Mouse (Mus musculus) gastrocnemius, postnatal 4 days (tissue): Measurements from ENCODE around the gene Hmga1. TPM values are rescaled to one million over a fixed set of nuclear protein-coding genes. Genes with fewer than 3 reads are reported as not detected.

Experiments
- DNase-seq, 2 experiments: peaks; one replicate each; pipeline ENCODE4 v3.0.0; 2021 to 2022; ENCODE audit warnings: low spot score in 2 of 2, mixed read lengths in 2 of 2
- total RNA-seq, 2 experiments: library from RNA; stranded (reverse); gene quantifications; 2 replicates each; pipeline ENCODE4 v1.2.3; 2021

Hmga1 gene
- total RNA-seq, 2 experiments from 2014 or later = 48.5 to 51.3 TPM

- DNase-seq = no peak
Measured at GRCm38 (mm10) chr17:27583185-27583894, 27.0 kb downstream of the Hmga1 start.

DNA sequence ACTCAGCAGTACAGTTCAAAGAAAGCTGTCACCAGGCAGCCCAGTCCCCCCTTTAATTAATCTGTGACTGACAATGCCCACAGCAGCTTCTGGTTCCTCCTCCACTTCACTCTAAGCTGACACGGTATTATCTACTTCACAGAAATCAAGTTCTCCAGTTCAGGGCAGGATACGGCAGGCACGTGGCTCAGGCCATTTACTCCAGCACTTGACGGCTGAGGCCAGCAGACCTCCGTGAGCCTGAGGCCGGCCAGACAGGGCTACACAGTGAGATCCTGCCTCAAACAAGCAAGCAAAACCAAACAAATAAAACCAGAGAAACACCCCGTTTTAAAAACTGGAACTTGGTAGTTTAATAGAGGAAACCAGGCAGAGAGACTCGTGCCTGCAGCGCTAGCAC lies 30.4 kb downstream of the Hmga1 start:
- no peak for DNase-seq

- DNase-seq = no peak
Measured at GRCm38 (mm10) chr17:27587252-27587651, 31.0 kb downstream of the Hmga1 start.

- DNase-seq = no peak
Measured at GRCm38 (mm10) chr17:27588231-27588630, 31.9 kb downstream of the Hmga1 start.

DNA sequence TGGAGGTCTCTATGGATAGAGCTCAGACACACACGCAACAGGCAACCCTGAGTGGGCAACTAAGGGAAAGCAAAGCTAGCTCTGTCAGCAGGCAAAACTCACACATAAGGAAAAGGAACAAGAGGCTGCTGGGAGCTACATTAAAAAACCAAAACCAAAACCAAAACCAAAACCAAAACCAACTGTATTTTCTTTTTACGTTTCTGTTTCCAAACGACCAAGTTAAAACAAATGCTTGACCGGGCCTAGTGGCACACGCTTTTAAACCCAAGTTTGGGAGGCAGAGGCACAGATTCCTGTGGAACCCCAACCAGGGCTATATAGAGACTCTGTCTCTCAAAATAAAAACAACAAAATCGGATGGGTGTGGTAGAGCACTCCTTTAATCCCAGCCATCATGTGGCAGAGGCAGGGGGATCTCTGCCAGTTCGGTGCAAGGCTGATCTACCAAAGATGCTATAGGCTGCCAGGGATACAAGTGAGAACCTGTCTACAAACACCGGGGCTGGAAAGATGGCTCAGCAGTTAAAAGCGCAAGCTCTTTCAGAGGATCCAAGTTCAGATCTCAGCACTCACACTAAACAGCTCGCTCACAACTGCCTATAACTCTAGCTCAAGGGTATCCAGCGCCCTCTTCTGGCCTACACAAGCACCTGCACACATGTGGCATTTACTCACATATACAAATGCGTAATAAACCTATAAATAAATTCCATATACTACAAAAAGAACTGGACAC lies 35.7 kb downstream of the Hmga1 start:
- no peak for DNase-seq

DNA sequence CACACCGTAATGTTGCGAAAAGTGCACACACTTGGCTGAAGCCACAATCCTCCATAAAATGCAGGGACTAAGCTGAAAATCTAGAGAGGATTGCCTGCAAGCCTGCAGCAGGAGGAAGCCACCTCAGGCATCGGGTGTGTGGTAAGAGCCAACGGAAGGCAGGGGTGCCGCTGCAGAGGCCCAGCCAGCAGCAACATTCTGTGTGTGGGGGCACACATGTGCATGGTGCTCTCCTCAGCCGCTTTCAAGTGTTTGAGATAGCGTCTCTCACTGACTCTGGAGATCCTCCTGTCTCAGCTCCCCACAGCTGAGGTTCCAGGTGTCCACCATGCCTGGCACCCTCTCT lies 36.2 kb downstream of the Hmga1 start:
- no peak for DNase-seq

DNA sequence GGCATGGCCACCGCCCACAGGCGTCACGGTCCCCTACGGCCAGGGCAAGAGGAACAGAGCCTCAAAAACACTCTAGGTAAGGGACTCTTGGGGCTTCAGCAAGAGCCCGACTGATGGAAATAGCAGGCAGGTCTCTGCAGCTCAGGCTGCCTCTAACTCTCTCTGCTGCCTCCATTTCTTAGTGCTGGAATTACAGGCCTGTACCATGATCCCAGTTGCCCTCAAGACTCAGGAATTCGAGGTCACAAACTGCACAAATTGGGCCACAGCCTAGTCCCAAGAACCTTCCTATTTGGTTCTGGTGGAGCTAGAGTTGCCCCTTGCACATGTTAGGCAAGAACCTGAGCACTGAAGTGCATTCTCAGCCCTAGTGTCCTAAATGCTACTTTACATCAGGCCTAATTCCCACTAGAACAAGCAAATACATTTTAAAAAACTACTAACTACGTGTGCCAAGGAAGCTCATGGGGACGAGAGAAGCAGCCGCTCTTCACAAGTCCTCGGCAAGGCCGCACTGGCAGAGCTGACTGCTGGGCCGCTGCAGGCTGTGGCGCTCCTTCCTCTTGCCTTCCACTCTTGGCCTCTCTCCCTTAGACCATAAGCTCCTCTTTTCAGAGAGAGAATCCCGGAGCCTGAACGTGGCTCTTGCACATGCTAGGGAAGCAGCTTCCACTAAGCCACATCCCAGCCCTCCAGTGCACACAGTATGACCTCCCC lies 39.5 kb downstream of the Hmga1 start:
- DNase-seq = no peak

DNA sequence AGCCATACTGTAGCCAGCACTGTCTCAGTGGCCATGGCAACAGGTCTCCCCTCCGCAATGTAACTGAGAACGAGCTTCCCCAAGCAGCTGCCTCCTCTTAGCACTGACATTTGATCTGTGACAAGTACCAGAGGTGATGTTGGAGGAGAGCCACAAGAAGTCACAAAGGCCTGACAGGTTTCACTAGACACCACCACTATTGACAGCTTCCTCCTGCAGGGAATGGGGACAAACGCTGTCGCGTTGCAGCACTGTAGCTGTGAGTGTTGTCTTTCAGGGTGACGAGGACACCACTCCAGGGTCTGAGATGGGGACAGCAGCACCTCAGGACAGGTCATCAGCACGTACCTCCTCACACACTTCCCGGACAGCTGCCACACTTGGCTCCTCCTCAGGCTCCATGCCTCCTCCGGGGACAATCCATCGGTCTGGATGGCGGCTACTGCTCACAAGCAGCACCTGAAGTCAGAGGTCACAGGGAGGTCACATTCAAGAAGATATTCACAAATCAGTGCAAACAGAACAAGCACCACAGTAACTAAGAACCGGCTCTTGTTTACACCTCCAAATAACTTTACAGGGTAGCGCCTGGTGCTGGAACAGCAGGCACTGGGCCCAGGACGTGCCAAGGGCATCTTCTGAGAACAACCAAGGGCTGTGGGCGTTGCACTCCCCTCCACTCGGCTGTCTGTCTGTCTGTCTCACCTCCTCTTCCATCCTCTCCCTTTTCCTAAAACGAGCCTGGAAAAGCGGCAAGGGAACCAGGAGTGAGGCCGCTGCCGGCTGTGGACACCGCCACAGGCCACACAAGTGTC lies 40.3 kb downstream of the Hmga1 start:
- DNase-seq = no peak

GRCm38 (mm10) chr17:27600286-27600685 lies 44.0 kb downstream of the Hmga1 start:
- no peak for DNase-seq

DNA sequence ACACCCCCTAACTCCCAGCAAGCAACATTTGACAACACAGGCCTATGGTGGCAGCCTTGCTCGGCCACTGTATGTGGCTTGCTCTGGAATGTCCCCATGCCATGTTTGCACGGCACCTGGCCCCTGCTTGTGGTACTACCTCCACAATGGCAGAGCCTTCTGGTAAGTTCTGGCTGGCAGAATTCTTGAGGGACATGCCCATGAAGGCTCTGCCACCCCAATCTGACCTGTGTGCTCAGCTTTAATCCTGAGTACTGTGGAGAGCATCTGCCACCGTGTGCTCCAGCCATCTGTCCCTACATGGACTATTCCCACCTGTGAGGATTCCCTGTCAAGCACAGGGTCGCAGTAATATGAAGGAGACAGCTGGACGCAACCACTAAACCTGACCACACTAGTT lies 44.6 kb downstream of the Hmga1 start:
- no peak for DNase-seq

DNA sequence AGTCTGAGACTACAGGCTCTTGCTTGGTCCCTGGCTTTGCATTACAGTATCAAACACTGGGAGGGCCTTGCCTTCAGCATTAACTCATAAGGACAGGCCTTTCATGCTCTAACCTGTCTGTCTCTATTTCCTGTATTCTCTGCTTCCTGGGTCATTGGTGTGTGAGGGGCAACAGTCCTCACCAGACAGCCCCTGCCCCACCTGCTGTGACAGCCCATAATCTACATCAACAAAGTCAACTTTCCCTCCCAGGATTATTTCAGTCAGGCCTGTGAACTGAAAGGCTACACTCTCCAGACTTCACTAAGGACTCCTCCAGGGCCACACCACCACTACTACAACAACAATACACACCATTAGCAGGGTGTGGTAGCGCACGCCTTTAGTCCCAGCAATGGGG lies 46.7 kb downstream of the Hmga1 start:
- no peak for DNase-seq

- DNase-seq = no peak
Measured at GRCm38 (mm10) chr17:27603522-27604234, 47.4 kb downstream of the Hmga1 start.

- no peak for DNase-seq
Measured at GRCm38 (mm10) chr17:27609576-27609975, 53.3 kb downstream of the Hmga1 start.

- DNase-seq = no peak
Measured at GRCm38 (mm10) chr17:27610679-27611518, 54.6 kb downstream of the Hmga1 start.

GRCm38 (mm10) chr17:27611519-27611884 lies 55.2 kb downstream of the Hmga1 start:
- DNase-seq = no peak

GRCm38 (mm10) chr17:27611994-27612393 lies 55.7 kb downstream of the Hmga1 start:
- no peak for DNase-seq

DNA sequence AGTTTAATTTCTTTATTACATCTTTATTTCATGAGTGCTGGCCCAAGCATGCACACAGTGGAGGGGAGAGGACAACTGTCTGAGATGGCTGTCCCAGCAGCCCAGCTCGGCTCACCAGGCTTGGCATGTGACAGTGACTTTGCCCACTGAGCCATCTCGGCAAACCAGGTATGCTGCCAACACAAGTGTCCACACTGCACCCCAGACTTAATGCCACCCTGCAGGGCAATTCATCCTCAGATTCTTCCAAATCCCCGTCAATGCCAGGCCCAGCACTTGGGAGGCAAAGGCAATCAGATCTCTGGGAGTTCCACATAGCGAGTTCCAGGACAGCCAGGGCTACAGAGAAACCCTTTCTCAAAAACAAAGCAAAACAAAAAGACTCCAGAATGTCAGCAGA lies 56.7 kb downstream of the Hmga1 start:
- DNase-seq = no peak
